Mouse (Mus musculus): ENCODE measurements around the gene Olfr1048. TPM values are rescaled to one million over a fixed set of nuclear protein-coding genes. Genes with fewer than 3 reads are reported as not detected.
"Not testable (repeated sequence)": the region's sequence is repeated elsewhere in the genome, so short reads cannot be mapped to it uniquely, and the experiment has no call there.

Olfr1048 gene
- total RNA-seq (2021): not detected

GRCm38 (mm10) chr2:86240189-86240588, at the start of gene Olfr1048:
Gene Olfr1048, minus strand, starts transcription at chr2:86240289.
- DNase-seq: no peak
- intact Hi-C loops (cut with DNase I): no loop called here

GRCm38 (mm10) chr2:86278988-86279387, 38.9 kb upstream of the Olfr1048 start, which contains the start of gene Olfr1051:
Gene Olfr1051, minus strand, starts transcription at chr2:86279088.
- intact Hi-C loops (cut with DNase I); DNase-seq: not testable (repeated sequence)

- intact Hi-C loops (cut with DNase I); DNase-seq: not testable (repeated sequence)
Measured at GRCm38 (mm10) chr2:86258228-86258627, 18.1 kb upstream of the Olfr1048 start, which contains the start of gene Olfr1049. Gene Olfr1049, minus strand, starts transcription at chr2:86258328.

- intact Hi-C loops (cut with DNase I): no loop called here
- DNase-seq: no peak
Measured at GRCm38 (mm10) chr2:86231301-86231700, 8.8 kb downstream of the Olfr1048 start, which contains the start of gene Olfr1047. Gene Olfr1047, minus strand, starts transcription at chr2:86231401.

- intact Hi-C loops (cut with DNase I): no loop called here
- DNase-seq: no peak
Measured at GRCm38 (mm10) chr2:86219214-86219613, 20.9 kb downstream of the Olfr1048 start, which contains the start of gene Olfr1046. Gene Olfr1046, minus strand, starts transcription at chr2:86219314.

GRCm38 (mm10) chr2:86202909-86203308, 37.2 kb downstream of the Olfr1048 start, which contains the start of gene Olfr1045:
Gene Olfr1045, minus strand, starts transcription at chr2:86203009.
- DNase-seq: no peak
- intact Hi-C loops (cut with DNase I): no loop called here

- no peak for DNase-seq
- intact Hi-C loops (cut with DNase I): no loop called here
Measured at GRCm38 (mm10) chr2:86195863-86196262, 44.2 kb downstream of the Olfr1048 start.

- intact Hi-C loops (cut with DNase I): no loop called here
- no peak for DNase-seq
Measured at GRCm38 (mm10) chr2:86185583-86185982, 54.5 kb downstream of the Olfr1048 start, which contains the start of gene Olfr52. Gene Olfr52, minus strand, starts transcription at chr2:86185683.

Other genes with a start within 250 kb of the Olfr1048 start
- gene Olfr1031, start 250.0 kb downstream of the Olfr1048 start, total RNA-seq (2021): not detected
- not detected for gene Olfr1032, start 234.7 kb downstream of the Olfr1048 start, total RNA-seq (2021)
- 1 to 10 TPM; 1.2 to 8.1 TPM for gene Olfr1033, start 219.7 kb downstream of the Olfr1048 start, total RNA-seq (2021)
- gene Olfr1034, start 194.4 kb downstream of the Olfr1048 start, total RNA-seq (2021): under 1 TPM; 0.10 to 0.17 TPM
- not detected for gene Olfr1036, start 166.3 kb downstream of the Olfr1048 start, total RNA-seq (2021)
- not detected for gene Olfr1037, start 152.9 kb downstream of the Olfr1048 start, total RNA-seq (2021)
- gene Olfr1039, start 104.4 kb downstream of the Olfr1048 start, total RNA-seq (2021): not detected
- not detected for gene Olfr1040, start 93.6 kb downstream of the Olfr1048 start, total RNA-seq (2021)
- gene Olfr1042, start 78.5 kb downstream of the Olfr1048 start, total RNA-seq (2021): not detected
- not detected for gene Olfr1043, start 72.8 kb downstream of the Olfr1048 start, total RNA-seq (2021)
- gene Olfr1044, start 62.5 kb downstream of the Olfr1048 start, total RNA-seq (2021): not detected
- not detected for gene Olfr52, start 54.6 kb downstream of the Olfr1048 start, total RNA-seq (2021)
- gene Olfr1045, start 37.3 kb downstream of the Olfr1048 start, total RNA-seq (2021): not detected
- not detected for gene Olfr1046, start 21.0 kb downstream of the Olfr1048 start, total RNA-seq (2021)
- not detected for gene Olfr1047, start 8.9 kb downstream of the Olfr1048 start, total RNA-seq (2021)
- not detected for gene Olfr1049, start 18.0 kb upstream of the Olfr1048 start, total RNA-seq (2021)
- gene Olfr1051, start 38.8 kb upstream of the Olfr1048 start, total RNA-seq (2021): not detected
- not detected for gene Olfr1052, start 52.2 kb upstream of the Olfr1048 start, total RNA-seq (2021)
- gene Olfr1053, start 75.0 kb upstream of the Olfr1048 start, total RNA-seq (2021): not detected
- not detected for gene Olfr1054, start 95.1 kb upstream of the Olfr1048 start, total RNA-seq (2021)
- gene Olfr1055, start 110.0 kb upstream of the Olfr1048 start, total RNA-seq (2021): not detected
- gene Olfr1056, start 122.2 kb upstream of the Olfr1048 start, total RNA-seq (2021): not detected
- gene Olfr1057, start 138.1 kb upstream of the Olfr1048 start, total RNA-seq (2021): not detected
- gene Olfr1058, start 148.3 kb upstream of the Olfr1048 start, total RNA-seq (2021): not detected
- gene Olfr1061, start 173.8 kb upstream of the Olfr1048 start, total RNA-seq (2021): not detected
- not detected for gene Olfr1062, start 186.5 kb upstream of the Olfr1048 start, total RNA-seq (2021)
- not detected for gene Olfr1065, start 210.3 kb upstream of the Olfr1048 start, total RNA-seq (2021)
- not detected for gene Olfr1066, start 216.0 kb upstream of the Olfr1048 start, total RNA-seq (2021)
- gene Olfr228, start 247.1 kb upstream of the Olfr1048 start, total RNA-seq (2021): not detected

Measured in heart, postnatal 10 days (tissue).